14 mouse cellular contexts compared by ENCODE assay signal in genomic region chr5:35397642-35398309, GRCm38 (mm10). TPM values are rescaled to one million over a fixed set of nuclear protein-coding genes. Genes with fewer than 3 reads are reported as not detected.
A peak's percentile ranks its signal among the peaks of the same experiment; 100 is the strongest.
DNase-seq lines count a peak whose midpoint lies in the region; ATAC-seq and TF ChIP-seq lines count a peak whose summit lies in the region.
"Had no signal": no experiment of that assay in that cellular context is flagged by ENCODE, and none has a peak within 500 bp of the region (broad histone marks: within the 10 kb centered on the region; RNA-seq: fewer than 3 reads in every experiment).

No protein-coding gene starts in this region.

- H3K9ac ChIP-seq in heart, postnatal 0 days (replicated peaks; ENCODE audit: low read depth, low read length): no peak overlapping the region
- no peak overlapping the region for H3K9ac ChIP-seq in heart, adult 2 months (ENCODE audit: low read depth, low read length)
- no peak overlapping the region for H3K9ac ChIP-seq in limb, embryonic 14.5 days (ENCODE audit: low read depth, low read length, severe bottlenecking)

- WGBS in heart, postnatal 0 days: under 1% methylated on average over 42 of the region's 52 CpGs
- 2% methylated on average over 45 of the region's 52 CpGs for WGBS in heart, adult 2 months
- under 1% methylated on average over 39 of the region's 52 CpGs for WGBS in limb, embryonic 14.5 days

- TF ChIP-seq EP300 in heart, postnatal 0 days (IDR thresholded peaks at IDR 0.05; ENCODE audit: low read depth): no peak
- TF ChIP-seq EP300 in heart, adult 2 months (IDR thresholded peaks at IDR 0.05; ENCODE audit: insufficient read depth, low read depth, low read length): no peak

- intact Hi-C loops in heart, adult 2 months (cut with DNase I): no loop called here
- intact Hi-C loops in left cerebral cortex, postnatal 10 days (cut with DNase I): loop anchor here (10.0 kb wide), 1 partner anchor 1963 kb away; the partner anchor contains the start of gene Nkx1-1

- no peak overlapping the region for H3K4me2 ChIP-seq in heart, postnatal 0 days (ENCODE audit: low read depth, low read length)
- H3K4me2 ChIP-seq in limb, embryonic 14.5 days (replicated peaks; ENCODE audit: low read depth, low read length, severe bottlenecking): peak overlapping the region; percentile 24

- no peak for ATAC-seq in heart, postnatal 0 days (ENCODE audit: insufficient read depth, low read depth)
- no peak for ATAC-seq in limb, embryonic 14.5 days (ENCODE audit: low FRiP score, low read depth)
- no peak for ATAC-seq in frontal cortex, adult (ENCODE audit: low TSS enrichment)
- ATAC-seq: inflammation-experienced regulatory T-cells, adult 6 months had no signal

- H3K4me1 ChIP-seq in heart, postnatal 0 days (ENCODE audit: control insufficient read depth, insufficient read depth): no peaks in the 10 kb centered on the region
- H3K4me1 ChIP-seq in heart, adult 2 months (ENCODE audit: control insufficient read depth, insufficient read depth, low read length): no peaks in the 10 kb centered on the region
- peaks cover 17% of the 10 kb centered on the region for H3K4me1 ChIP-seq in E14TG2a.4 (replicated peaks; ENCODE audit: low read depth, low read length)
- peaks cover 9% of the 10 kb centered on the region; the same call in 1 of the 2 replicates for H3K4me1 ChIP-seq in limb, embryonic 14.5 days (ENCODE audit: control insufficient read depth, insufficient read depth, low read length)

- no peak for TF ChIP-seq CTCF in heart, postnatal 0 days (IDR thresholded peaks at IDR 0.05; ENCODE audit: low read depth)
- TF ChIP-seq CTCF in heart, adult 2 months (IDR thresholded peaks at IDR 0.05): no peak
- TF ChIP-seq CTCF in E14TG2a.4 (conservative IDR thresholded peaks at IDR 0.05; ENCODE audit: low read length): no peak

- H3K79me2 ChIP-seq in heart, adult 2 months (replicated peaks; ENCODE audit: control insufficient read depth, insufficient read depth, low read length): no peaks in the 10 kb centered on the region

- no peak for TF ChIP-seq POLR2A in heart, adult 2 months (IDR thresholded peaks at IDR 0.05; ENCODE audit: insufficient read depth, low read depth, low read length)
- TF ChIP-seq POLR2A in limb, embryonic 14.5 days (IDR thresholded peaks at IDR 0.05; ENCODE audit: borderline replicate concordance, extremely low read depth, insufficient read depth, insufficient read length): no peak

- no peak for DNase-seq in heart, postnatal 0 days (ENCODE audit: low spot score)
- DNase-seq in heart, adult 2 months: no peak
- peak; percentile 32 for DNase-seq in ZHBTc4 (ENCODE audit: low read depth, low spot score)
- no peak for DNase-seq in limb, embryonic 14.5 days (ENCODE audit: low spot score)
- DNase-seq in left cerebral cortex, postnatal 10 days (ENCODE audit: extremely low spot score in 1 of 2, low spot score in 2 of 2): no peak
- no peak for DNase-seq in frontal cortex, postnatal 10 days (ENCODE audit: low spot score in 2 of 2)
- DNase-seq: adrenal gland, postnatal 10 days; right cerebral cortex, adult 18-20 months; thymus, postnatal 14 days had no signal

- H3K27ac ChIP-seq in heart, postnatal 0 days (ENCODE audit: low read depth): no peak overlapping the region
- H3K27ac ChIP-seq in heart, adult 2 months: no peak overlapping the region
- no peak overlapping the region for H3K27ac ChIP-seq in limb, embryonic 14.5 days (replicated peaks; ENCODE audit: low read depth, low read length)

- H3K36me3 ChIP-seq in heart, postnatal 0 days (replicated peaks; ENCODE audit: control insufficient read depth, insufficient read depth, low read length): no peaks in the 10 kb centered on the region
- no peaks in the 10 kb centered on the region for H3K36me3 ChIP-seq in heart, adult 2 months (ENCODE audit: control insufficient read depth, insufficient read depth, low read length)
- no peaks in the 10 kb centered on the region for H3K36me3 ChIP-seq in E14TG2a.4 (ENCODE audit: insufficient read depth, low read length)
- H3K36me3 ChIP-seq in limb, embryonic 14.5 days (ENCODE audit: control insufficient read depth, insufficient read depth, low read length): no peaks in the 10 kb centered on the region

- H3K4me3 ChIP-seq in heart, postnatal 0 days (ENCODE audit: low read depth, low read length): 0 out of 2 replicates have a peak overlapping the region, but pooled peaks have one; percentile 13
- H3K4me3 ChIP-seq in heart, adult 2 months: no peak overlapping the region
- peak overlapping the region; percentile 61 for H3K4me3 ChIP-seq in E14TG2a.4 (replicated peaks; ENCODE audit: low read length)
- H3K4me3 ChIP-seq in limb, embryonic 14.5 days (replicated peaks; ENCODE audit: low read length): peak overlapping the region; percentile 26

- H3K27me3 ChIP-seq in heart, postnatal 0 days (ENCODE audit: control insufficient read depth, insufficient read depth, low read length): peaks cover 98% of the 10 kb centered on the region
- peaks cover 29% of the 10 kb centered on the region for H3K27me3 ChIP-seq in heart, adult 2 months (ENCODE audit: control insufficient read depth, insufficient read depth, low read length)
- peaks cover 95% of the 10 kb centered on the region for H3K27me3 ChIP-seq in E14TG2a.4 (ENCODE audit: insufficient read depth, low read length)
- peaks cover 99% of the 10 kb centered on the region for H3K27me3 ChIP-seq in limb, embryonic 14.5 days (ENCODE audit: control insufficient read depth, insufficient read depth, low read length)

- no peaks in the 10 kb centered on the region for H3K9me3 ChIP-seq in heart, postnatal 0 days (replicated peaks; ENCODE audit: control insufficient read depth, low read length)
- H3K9me3 ChIP-seq in E14TG2a.4 (ENCODE audit: low read length): no peaks in the 10 kb centered on the region
- no peaks in the 10 kb centered on the region for H3K9me3 ChIP-seq in limb, embryonic 14.5 days (ENCODE audit: control insufficient read depth, low read length)

RNA-seq across cellular contexts. Expression of gene Hmx1, which starts 8.9 kb away (rescaled TPM):
- not detected in 2 replicates for total RNA-seq in heart, postnatal 0 days (2014; rRNA removed; ENCODE audit: low replicate concordance)
- polyA plus RNA-seq in heart, postnatal 0 days (2015; fragmentation: Nextera tagmentation; extraction: Ambion mirVana): not detected in 2 replicates
- total RNA-seq in heart, adult 2 months (2021): not detected
- polyA plus RNA-seq in heart, adult 2 months (2012; rRNA removed): not detected in 2 replicates
- 0.09 and 0.10 TPM in 2 replicates for polyA plus RNA-seq in limb, embryonic 14.5 days (2012; rRNA removed)
- 0.37 TPM in 1 of 2 replicates, not detected in the other for polyA plus RNA-seq in limb, embryonic 14.5 days (2014; fragmentation: Nextera tagmentation; extraction: Ambion mirVana)
- total RNA-seq in left cerebral cortex, postnatal 10 days (2021): not detected
- total RNA-seq: megakaryocyte progenitor cell, adult 5-6 weeks had no signal
- polyA plus RNA-seq: cerebellum, adult 2 months; inflammation-experienced regulatory T-cells, adult 6 months had no signal
